Mouse (Mus musculus): ENCODE data around the gene Prorsd1. TPM values are rescaled to one million over a fixed set of nuclear protein-coding genes. Genes with fewer than 3 reads are reported as not detected.
"Not testable (repeated sequence)": the region's sequence is repeated elsewhere in the genome, so short reads cannot be mapped to it uniquely, and the experiment has no call there.

The Prorsd1 gene
- polyA plus RNA-seq (2016; fragmentation: Nextera tagmentation; extraction: Ambion mirVana): 19.2 and 19.8 TPM in 2 replicates

GRCm38 (mm10) chr11:29514682-29515412 lies at the start of gene Prorsd1:
Gene Prorsd1, minus strand, starts transcription at chr11:29515033.
- Histone ChIP-seq H3K36me3 (peaks cover 26% of the 10 kb centered on the region), H3K4me1 (peaks cover 7% of the 10 kb centered on the region), H3K4me3 (peak within 1 kb of the TSS; percentile 63), H3K27me3 (ENCODE audit: low read depth, poor library complexity, severe bottlenecking) (no peaks in the 10 kb centered on the region), H3K27ac (peak within 1 kb of the TSS; percentile 86), H3K9me3 (replicated peaks) (no peaks in the 10 kb centered on the region)
- WGBS: 3% methylated on average over 40 of the region's 40 CpGs
- DNase-seq (ENCODE audit: low spot score): peak; percentile 95

- no peaks in the 10 kb centered on the region for H3K9me3 ChIP-seq (replicated peaks)
- no peak overlapping the region for H3K4me3 ChIP-seq
- WGBS: 88% methylated on average over 2 of the region's 2 CpGs
- no peak overlapping the region for H3K27ac ChIP-seq
- no peak for DNase-seq (ENCODE audit: low spot score)
- no peaks in the 10 kb centered on the region for H3K36me3 ChIP-seq
- no peaks in the 10 kb centered on the region for H3K4me1 ChIP-seq
- no peaks in the 10 kb centered on the region for H3K27me3 ChIP-seq (ENCODE audit: low read depth, poor library complexity, severe bottlenecking)
Measured at GRCm38 (mm10) chr11:29563406-29563805, 48.6 kb upstream of the Prorsd1 start.

GRCm38 (mm10) chr11:29560990-29561389 lies 46.2 kb upstream of the Prorsd1 start:
- Histone ChIP-seq H3K9me3 (replicated peaks) (no peaks in the 10 kb centered on the region), H3K27me3 (ENCODE audit: low read depth, poor library complexity, severe bottlenecking) (no peaks in the 10 kb centered on the region), H3K36me3 (no peaks in the 10 kb centered on the region), H3K4me3 (no peak overlapping the region), H3K27ac (no peak overlapping the region), H3K4me1 (no peaks in the 10 kb centered on the region)
- 87% methylated on average over 3 of the region's 3 CpGs for WGBS
- DNase-seq (ENCODE audit: low spot score): no peak

- 92% methylated on average over 9 of the region's 9 CpGs for WGBS
- Histone ChIP-seq H3K4me3 (no peak overlapping the region), H3K27ac (no peak overlapping the region), H3K36me3 (no peaks in the 10 kb centered on the region), H3K9me3 (replicated peaks) (no peaks in the 10 kb centered on the region), H3K4me1 (no peaks in the 10 kb centered on the region), H3K27me3 (ENCODE audit: low read depth, poor library complexity, severe bottlenecking) (no peaks in the 10 kb centered on the region)
- DNase-seq (ENCODE audit: low spot score): no peak
Measured at GRCm38 (mm10) chr11:29560452-29560851, 45.6 kb upstream of the Prorsd1 start.

GRCm38 (mm10) chr11:29549425-29549778 lies 34.6 kb upstream of the Prorsd1 start:
- Histone ChIP-seq H3K4me1 (peaks cover 11% of the 10 kb centered on the region), H3K4me3 (no peak overlapping the region), H3K27ac (no peak overlapping the region), H3K9me3 (replicated peaks) (no peaks in the 10 kb centered on the region), H3K36me3 (peaks cover 25% of the 10 kb centered on the region), H3K27me3 (ENCODE audit: low read depth, poor library complexity, severe bottlenecking) (no peaks in the 10 kb centered on the region)
- no peak for DNase-seq (ENCODE audit: low spot score)
- 98% methylated on average over 1 of the region's 1 CpGs for WGBS

GRCm38 (mm10) chr11:29548504-29549424 lies 33.9 kb upstream of the Prorsd1 start:
- H3K27me3 ChIP-seq (ENCODE audit: low read depth, poor library complexity, severe bottlenecking): no peaks in the 10 kb centered on the region
- peaks cover 32% of the 10 kb centered on the region for H3K36me3 ChIP-seq
- peak overlapping the region; percentile 74 for H3K4me3 ChIP-seq
- H3K4me1 ChIP-seq: peaks cover 11% of the 10 kb centered on the region
- H3K9me3 ChIP-seq (replicated peaks): no peaks in the 10 kb centered on the region
- peak overlapping the region; percentile 95 for H3K27ac ChIP-seq
- DNase-seq (ENCODE audit: low spot score): no peak
- 27% methylated on average over 23 of the region's 23 CpGs for WGBS

- H3K4me3 ChIP-seq: peak within 1 kb of the TSS; percentile 74
Measured at GRCm38 (mm10) chr11:29547752-29548503, 33.1 kb upstream of the Prorsd1 start, which contains the start of the genes Clhc1 and Rps27a. Gene Clhc1, plus strand, starts transcription at chr11:29547950. Gene Rps27a, minus strand, starts transcription at chr11:29548109.

GRCm38 (mm10) chr11:29547249-29547751 lies 32.5 kb upstream of the Prorsd1 start:
- WGBS: under 1% methylated on average over 27 of the region's 27 CpGs
- H3K36me3 ChIP-seq: peaks cover 45% of the 10 kb centered on the region
- no peaks in the 10 kb centered on the region for H3K9me3 ChIP-seq (replicated peaks)
- H3K27me3 ChIP-seq (ENCODE audit: low read depth, poor library complexity, severe bottlenecking): no peaks in the 10 kb centered on the region
- DNase-seq (ENCODE audit: low spot score): no peak
- H3K4me1 ChIP-seq: peaks cover 11% of the 10 kb centered on the region
- peak overlapping the region; percentile 74 for H3K4me3 ChIP-seq
- H3K27ac ChIP-seq: peak overlapping the region; percentile 95

More at GRCm38 (mm10) chr11:29547752-29548503, 33.1 kb upstream of the Prorsd1 start, which contains the start of the genes Clhc1 and Rps27a:
- Histone ChIP-seq H3K27me3 (ENCODE audit: low read depth, poor library complexity, severe bottlenecking) (no peaks in the 10 kb centered on the region), H3K36me3 (peaks cover 40% of the 10 kb centered on the region), H3K9me3 (replicated peaks) (no peaks in the 10 kb centered on the region), H3K4me1 (peaks cover 11% of the 10 kb centered on the region), H3K27ac (peak within 1 kb of the TSS; percentile 95)
- under 1% methylated on average over 46 of the region's 46 CpGs for WGBS
- peak; percentile 90 for DNase-seq (ENCODE audit: low spot score)

GRCm38 (mm10) chr11:29546762-29547161 lies 31.9 kb upstream of the Prorsd1 start:
- Histone ChIP-seq H3K27me3 (ENCODE audit: low read depth, poor library complexity, severe bottlenecking) (no peaks in the 10 kb centered on the region), H3K9me3 (replicated peaks) (no peaks in the 10 kb centered on the region), H3K27ac (peak overlapping the region; percentile 95), H3K4me3 (peak overlapping the region; percentile 74), H3K36me3 (peaks cover 49% of the 10 kb centered on the region), H3K4me1 (peaks cover 11% of the 10 kb centered on the region)
- 22% methylated on average over 2 of the region's 2 CpGs for WGBS
- no peak for DNase-seq (ENCODE audit: low spot score)

GRCm38 (mm10) chr11:29546297-29546696 lies 31.5 kb upstream of the Prorsd1 start:
- H3K4me3 ChIP-seq: peak overlapping the region; percentile 74
- peak overlapping the region; percentile 95; the same call in 1 of the 2 replicates for H3K27ac ChIP-seq
- whole genome bisulfite sequencing: 95% methylated on average over 2 of the region's 2 CpGs
- not testable (repeated sequence) for H3K27me3 ChIP-seq (ENCODE audit: low read depth, poor library complexity, severe bottlenecking); H3K9me3 ChIP-seq (replicated peaks); DNase-seq (ENCODE audit: low spot score)
- peaks cover 11% of the 10 kb centered on the region for H3K4me1 ChIP-seq
- H3K36me3 ChIP-seq: peaks cover 53% of the 10 kb centered on the region

- H3K36me3 ChIP-seq: peaks cover 63% of the 10 kb centered on the region
- 90% methylated on average over 4 of the region's 4 CpGs for WGBS
Measured at GRCm38 (mm10) chr11:29545150-29545752, 30.4 kb upstream of the Prorsd1 start.

More at GRCm38 (mm10) chr11:29545150-29545752, 30.4 kb upstream of the Prorsd1 start:
- not testable (repeated sequence) for DNase-seq (ENCODE audit: low spot score); H3K9me3 ChIP-seq (replicated peaks); H3K27me3 ChIP-seq (ENCODE audit: low read depth, poor library complexity, severe bottlenecking); H3K27ac ChIP-seq; H3K4me3 ChIP-seq
- peaks cover 11% of the 10 kb centered on the region for H3K4me1 ChIP-seq

All from limb, embryonic 10.5 days (tissue).